ENCODE assay signal across 8 mouse cellular contexts in genomic region chr11:101462583-101463440, GRCm38 (mm10). TPM values are rescaled to one million over a fixed set of nuclear protein-coding genes. Genes with fewer than 3 reads are reported as not detected.
DNase-seq lines count a peak whose midpoint lies in the region; ATAC-seq and TF ChIP-seq lines count a peak whose summit lies in the region.

No protein-coding gene starts in this region.

- 46% methylated on average over 13 of the region's 13 CpGs for WGBS in heart, embryonic 10.5 days
- 23% methylated on average over 13 of the region's 13 CpGs for WGBS in intestine, embryonic 14.5 days
- WGBS in midbrain, postnatal 0 days = 21% methylated on average over 13 of the region's 13 CpGs

- H3K27me3 ChIP-seq in heart, embryonic 10.5 days (ENCODE audit: insufficient read depth, poor library complexity, severe bottlenecking) = no peaks in the 10 kb centered on the region
- H3K27me3 ChIP-seq in intestine, embryonic 14.5 days (replicated peaks; ENCODE audit: control insufficient read depth, insufficient read depth, low read length) = no peaks in the 10 kb centered on the region
- H3K27me3 ChIP-seq in midbrain, postnatal 0 days (ENCODE audit: insufficient read depth, low read length) = no peaks in the 10 kb centered on the region

- H3K4me2 ChIP-seq in intestine, embryonic 14.5 days (ENCODE audit: low read length) = peak overlapping the region; percentile 90
- H3K4me2 ChIP-seq in midbrain, postnatal 0 days (ENCODE audit: low read depth, low read length, poor library complexity, severe bottlenecking) = peak overlapping the region; percentile 85

- H3K4me1 ChIP-seq in heart, embryonic 10.5 days = peaks cover 63% of the 10 kb centered on the region
- H3K4me1 ChIP-seq in intestine, embryonic 14.5 days (replicated peaks; ENCODE audit: control insufficient read depth, insufficient read depth, low read length) = peaks cover 27% of the 10 kb centered on the region
- peaks cover 23% of the 10 kb centered on the region for H3K4me1 ChIP-seq in midbrain, postnatal 0 days (ENCODE audit: insufficient read depth, low read length)

- H3K27ac ChIP-seq in heart, embryonic 10.5 days = peak overlapping the region; percentile 13; the same call in 1 of the 2 replicates
- H3K27ac ChIP-seq in intestine, embryonic 14.5 days (ENCODE audit: low read depth) = peak overlapping the region; percentile 27; the same call in 1 of the 2 replicates
- H3K27ac ChIP-seq in midbrain, postnatal 0 days (ENCODE audit: low read depth, low read length) = no peak overlapping the region; the same call in 1 of the 2 replicates

- no peaks in the 10 kb centered on the region for H3K9me3 ChIP-seq in heart, embryonic 10.5 days
- no peaks in the 10 kb centered on the region for H3K9me3 ChIP-seq in intestine, embryonic 14.5 days (ENCODE audit: control insufficient read depth, low read length)
- no peaks in the 10 kb centered on the region for H3K9me3 ChIP-seq in midbrain, postnatal 0 days (ENCODE audit: low read length)

- intact Hi-C loops in heart, postnatal 36 days (cut with DNase I) = no loop called here

- H3K9ac ChIP-seq in intestine, embryonic 14.5 days (ENCODE audit: low read length) = no peak overlapping the region
- H3K9ac ChIP-seq in midbrain, postnatal 0 days (replicated peaks; ENCODE audit: low read length, poor library complexity, severe bottlenecking) = 0 out of 2 replicates have a peak overlapping the region, but pooled peaks have one; percentile 90

- peaks cover 46% of the 10 kb centered on the region for H3K36me3 ChIP-seq in heart, embryonic 10.5 days
- peaks cover 34% of the 10 kb centered on the region for H3K36me3 ChIP-seq in intestine, embryonic 14.5 days (ENCODE audit: control insufficient read depth, insufficient read depth, low read length)
- H3K36me3 ChIP-seq in midbrain, postnatal 0 days (ENCODE audit: insufficient read depth, low read length) = peaks cover 38% of the 10 kb centered on the region

- 0 out of 2 replicates have a peak overlapping the region, but pooled peaks have one; percentile 3 for H3K4me3 ChIP-seq in heart, embryonic 10.5 days
- H3K4me3 ChIP-seq in intestine, embryonic 14.5 days (ENCODE audit: low read depth, low read length) = no peak overlapping the region
- peak overlapping the region; percentile 96; the same call in 1 of the 2 replicates for H3K4me3 ChIP-seq in midbrain, postnatal 0 days (ENCODE audit: low read depth, low read length)

- DNase-seq in heart, embryonic 10.5 days (ENCODE audit: low spot score) = no peak
- no peak for DNase-seq in heart, postnatal 36 days
- peak; percentile 79 for DNase-seq in embryo, embryonic 11 days
- no peak for DNase-seq in intestine, embryonic 14.5 days (ENCODE audit: low spot score)
- peak; percentile 82 for DNase-seq in midbrain, postnatal 0 days (ENCODE audit: low spot score)
- no peak for DNase-seq in right cerebral cortex, postnatal 36 days (ENCODE audit: low spot score in 2 of 2)
- DNase-seq in thymus, postnatal 0 days (ENCODE audit: low spot score) = no peak
- DNase-seq in gastrocnemius, adult 8-10 months (ENCODE audit: low spot score in 2 of 2) = no peak

- no peak for ATAC-seq in intestine, embryonic 14.5 days (replicated peaks; ENCODE audit: low FRiP score, low TSS enrichment, low read depth)
- ATAC-seq in midbrain, postnatal 0 days (ENCODE audit: low FRiP score) = peak; percentile 32; the same call in 1 of the 2 replicates

- TF ChIP-seq CTCF in midbrain, postnatal 0 days (IDR thresholded peaks at IDR 0.05) = no peak

RNA-seq across cellular contexts. Expression of gene Rnd2, which starts 2.0 kb away (rescaled TPM):
- polyA plus RNA-seq in heart, embryonic 10.5 days (2016; fragmentation: Nextera tagmentation; extraction: Ambion mirVana) = 34.2 and 42.7 TPM in 2 replicates
- 1 to 10 TPM; 5.6 to 6.2 TPM for total RNA-seq in heart, postnatal 36 days (2021)
- polyA plus RNA-seq in intestine, embryonic 14.5 days (2014; fragmentation: Nextera tagmentation; extraction: Ambion mirVana) = 15.9 and 16.7 TPM in 2 replicates
- total RNA-seq in midbrain, postnatal 0 days (2014; rRNA removed) = 90.5 and 96.3 TPM in 2 replicates
- 95.7 and 104 TPM in 2 replicates for polyA plus RNA-seq in midbrain, postnatal 0 days (2015; fragmentation: Nextera tagmentation; extraction: Ambion mirVana)
- polyA plus RNA-seq in thymus, postnatal 0 days (2015; fragmentation: Nextera tagmentation; extraction: Ambion mirVana) = 3.7 and 4.6 TPM in 2 replicates
- 1 to 10 TPM; 2.4 to 3.9 (median 3.5) TPM for total RNA-seq in gastrocnemius, adult 8-10 months (2022)

RNA-seq across cellular contexts. Expression of gene Vat1, which starts 3.2 kb away (rescaled TPM):
- polyA plus RNA-seq in heart, embryonic 10.5 days (2016; fragmentation: Nextera tagmentation; extraction: Ambion mirVana) = 33.1 and 41.1 TPM in 2 replicates
- total RNA-seq in heart, postnatal 36 days (2021) = 10 to 100 TPM; 22.0 to 24.9 TPM
- 50.7 and 60.0 TPM in 2 replicates for polyA plus RNA-seq in intestine, embryonic 14.5 days (2014; fragmentation: Nextera tagmentation; extraction: Ambion mirVana)
- total RNA-seq in midbrain, postnatal 0 days (2014; rRNA removed) = 313 and 334 TPM in 2 replicates
- 143 and 146 TPM in 2 replicates for polyA plus RNA-seq in midbrain, postnatal 0 days (2015; fragmentation: Nextera tagmentation; extraction: Ambion mirVana)
- 24.7 and 25.3 TPM in 2 replicates for polyA plus RNA-seq in thymus, postnatal 0 days (2015; fragmentation: Nextera tagmentation; extraction: Ambion mirVana)
- total RNA-seq in gastrocnemius, adult 8-10 months (2022) = 10 to 100 TPM in 2 of 4 experiments, 1 to 10 TPM in 2; 7.9 to 14.0 (median 9.8) TPM

RNA-seq across cellular contexts. Expression of gene Ifi35, which starts 14.6 kb away (rescaled TPM):
- 9.4 and 9.8 TPM in 2 replicates for polyA plus RNA-seq in heart, embryonic 10.5 days (2016; fragmentation: Nextera tagmentation; extraction: Ambion mirVana)
- total RNA-seq in heart, postnatal 36 days (2021) = 10 to 100 TPM; 13.3 to 15.6 TPM
- 16.9 and 18.3 TPM in 2 replicates for polyA plus RNA-seq in intestine, embryonic 14.5 days (2014; fragmentation: Nextera tagmentation; extraction: Ambion mirVana)
- total RNA-seq in midbrain, postnatal 0 days (2014; rRNA removed) = 1.9 and 3.3 TPM in 2 replicates
- polyA plus RNA-seq in midbrain, postnatal 0 days (2015; fragmentation: Nextera tagmentation; extraction: Ambion mirVana) = 4.5 TPM in 2 replicates
- 86.4 and 87.4 TPM in 2 replicates for polyA plus RNA-seq in thymus, postnatal 0 days (2015; fragmentation: Nextera tagmentation; extraction: Ambion mirVana)
- total RNA-seq in gastrocnemius, adult 8-10 months (2022) = 1 to 10 TPM; 7.4 to 9.7 (median 8.7) TPM

RNA-seq across cellular contexts. Expression of gene Rpl27, which starts 20.7 kb away (rescaled TPM):
- 311 and 360 TPM in 2 replicates for polyA plus RNA-seq in heart, embryonic 10.5 days (2016; fragmentation: Nextera tagmentation; extraction: Ambion mirVana)
- 10 to 100 TPM; 48.2 to 52.4 TPM for total RNA-seq in heart, postnatal 36 days (2021)
- 412 and 439 TPM in 2 replicates for polyA plus RNA-seq in intestine, embryonic 14.5 days (2014; fragmentation: Nextera tagmentation; extraction: Ambion mirVana)
- 605 and 614 TPM in 2 replicates for total RNA-seq in midbrain, postnatal 0 days (2014; rRNA removed)
- polyA plus RNA-seq in midbrain, postnatal 0 days (2015; fragmentation: Nextera tagmentation; extraction: Ambion mirVana) = 227 and 260 TPM in 2 replicates
- polyA plus RNA-seq in thymus, postnatal 0 days (2015; fragmentation: Nextera tagmentation; extraction: Ambion mirVana) = 550 and 596 TPM in 2 replicates
- 10 to 100 TPM; 20.8 to 47.8 (median 31.7) TPM for total RNA-seq in gastrocnemius, adult 8-10 months (2022)

RNA-seq across cellular contexts. Expression of gene Ptges3l, which starts 37.7 kb away (rescaled TPM):
- polyA plus RNA-seq in heart, embryonic 10.5 days (2016; fragmentation: Nextera tagmentation; extraction: Ambion mirVana) = 57.6 and 95.1 TPM in 2 replicates
- total RNA-seq in heart, postnatal 36 days (2021) = 10 to 100 TPM; 50.6 to 66.9 TPM
- polyA plus RNA-seq in intestine, embryonic 14.5 days (2014; fragmentation: Nextera tagmentation; extraction: Ambion mirVana) = 16.3 and 17.9 TPM in 2 replicates
- 0.66 and 2.7 TPM in 2 replicates for total RNA-seq in midbrain, postnatal 0 days (2014; rRNA removed)
- 2.9 TPM in 2 replicates for polyA plus RNA-seq in midbrain, postnatal 0 days (2015; fragmentation: Nextera tagmentation; extraction: Ambion mirVana)
- 1.8 TPM in 2 replicates for polyA plus RNA-seq in thymus, postnatal 0 days (2015; fragmentation: Nextera tagmentation; extraction: Ambion mirVana)
- 10 to 100 TPM; 82.1 to 86.1 (median 84.0) TPM for total RNA-seq in gastrocnemius, adult 8-10 months (2022)

Comparison
In these comparisons a context has a peak if more than half of its experiments do, and no peak if none do; other contexts are left out.
1. DNase-seq: peak in embryo, embryonic 11 days (single experiment) and midbrain, postnatal 0 days (single experiment); none in heart, embryonic 10.5 days (single experiment), heart, postnatal 36 days (0 of 2), intestine, embryonic 14.5 days (single experiment), right cerebral cortex, postnatal 36 days (0 of 2), thymus, postnatal 0 days (single experiment) and gastrocnemius, adult 8-10 months (0 of 2).